Mouse (Mus musculus) adrenal gland, postnatal 14 days (tissue): ENCODE data around the gene A3galt2. TPM values are rescaled to one million over a fixed set of nuclear protein-coding genes. Genes with fewer than 3 reads are reported as not detected.
A peak's percentile ranks its signal among the peaks of the same experiment; 100 is the strongest.

Source experiments
- DNase-seq: peaks from one replicate; pipeline ENCODE4 v3.0.0; 2021; ENCODE audit warnings: mixed read lengths
- total RNA-seq: library from RNA; stranded (reverse); gene quantifications from 2 replicates; pipeline ENCODE4 v1.2.3, GENCODE M21; 2021

The A3galt2 gene
- total RNA-seq, 1 experiment from 2014 or later: 0.26 TPM

- peak; percentile 84 for DNase-seq
Measured at GRCm38 (mm10) chr4:128727721-128728430, 27.3 kb upstream of the A3galt2 start.

DNA sequence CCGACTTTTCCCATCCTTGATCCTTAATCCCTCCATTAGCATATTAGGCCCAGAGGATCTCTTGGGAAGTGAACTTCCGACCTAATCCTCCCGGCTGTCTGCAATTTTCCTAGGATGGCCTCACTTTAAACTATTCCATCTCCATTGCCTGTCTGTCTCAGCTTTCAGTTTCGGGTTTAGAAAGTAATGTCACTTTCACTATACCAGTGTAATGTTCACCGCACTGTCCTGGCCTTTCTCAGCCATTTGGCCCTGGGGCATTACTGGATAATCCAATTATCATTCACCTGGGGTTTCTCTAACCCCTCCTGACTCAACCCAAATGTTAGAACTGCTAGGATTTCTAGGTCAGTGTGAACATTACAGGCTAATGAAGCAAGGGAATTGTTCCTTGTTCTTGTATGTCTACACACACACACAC, 26.7 kb upstream of the A3galt2 start:
- no peak for DNase-seq

- no peak for DNase-seq
Measured at GRCm38 (mm10) chr4:128729033-128729708, 26.0 kb upstream of the A3galt2 start.

DNA sequence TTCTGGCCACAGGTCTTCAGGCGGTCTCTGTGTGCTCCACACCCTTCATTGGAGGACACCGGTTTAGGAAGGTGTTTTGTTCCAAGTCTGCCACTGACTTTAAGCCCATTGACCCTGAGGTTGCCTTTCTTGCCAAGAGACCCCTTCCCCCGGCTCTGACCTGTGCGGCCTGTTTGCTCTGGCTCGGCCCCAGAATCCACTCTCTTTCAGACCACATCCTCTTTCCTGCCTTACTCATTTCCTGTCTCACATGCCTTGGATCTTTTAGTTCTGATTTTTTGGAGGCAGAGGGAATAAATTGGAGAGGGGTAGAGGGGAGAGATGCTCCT, 25.5 kb upstream of the A3galt2 start:
- peak; percentile 61 for DNase-seq

DNA sequence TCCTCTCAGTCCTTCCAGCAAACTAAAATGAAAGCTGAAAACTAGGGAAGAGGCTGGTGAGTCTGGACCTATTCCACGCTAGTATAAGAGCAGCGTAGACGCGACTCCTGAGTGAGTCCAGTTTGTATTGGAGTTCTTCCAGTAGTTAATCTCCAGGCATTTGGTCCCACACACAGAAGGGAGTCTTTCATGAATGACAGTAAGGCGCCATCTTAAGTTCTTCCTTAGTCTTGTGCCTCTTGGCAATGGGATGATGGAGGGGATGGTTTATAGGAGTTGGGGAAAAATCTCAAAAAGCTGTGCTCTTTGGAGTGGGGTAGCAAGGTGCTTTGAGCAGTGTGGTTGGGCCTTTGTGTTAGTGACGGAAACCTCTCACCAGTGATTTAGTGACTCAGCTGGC, 24.9 kb upstream of the A3galt2 start:
- no peak for DNase-seq

DNA sequence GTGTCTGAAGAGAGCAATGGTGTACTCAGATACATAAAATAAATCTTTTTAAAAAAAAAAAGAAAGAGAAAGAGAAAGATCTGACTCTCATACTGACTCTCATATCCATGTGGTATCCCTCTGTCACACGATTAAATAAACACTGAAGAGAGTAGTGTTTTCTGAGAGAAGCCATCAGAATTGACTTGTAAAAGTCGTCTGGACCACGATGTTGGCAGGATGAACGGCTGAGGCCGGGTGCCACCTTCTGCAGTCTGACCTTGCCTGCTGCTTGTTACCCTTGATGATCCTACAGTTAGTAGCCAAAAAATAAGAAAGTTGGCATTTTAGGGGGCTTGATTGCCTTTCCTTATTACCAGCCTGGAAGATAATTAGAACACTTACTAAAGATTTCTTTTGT, 22.4 kb upstream of the A3galt2 start:
- no peak for DNase-seq

DNA sequence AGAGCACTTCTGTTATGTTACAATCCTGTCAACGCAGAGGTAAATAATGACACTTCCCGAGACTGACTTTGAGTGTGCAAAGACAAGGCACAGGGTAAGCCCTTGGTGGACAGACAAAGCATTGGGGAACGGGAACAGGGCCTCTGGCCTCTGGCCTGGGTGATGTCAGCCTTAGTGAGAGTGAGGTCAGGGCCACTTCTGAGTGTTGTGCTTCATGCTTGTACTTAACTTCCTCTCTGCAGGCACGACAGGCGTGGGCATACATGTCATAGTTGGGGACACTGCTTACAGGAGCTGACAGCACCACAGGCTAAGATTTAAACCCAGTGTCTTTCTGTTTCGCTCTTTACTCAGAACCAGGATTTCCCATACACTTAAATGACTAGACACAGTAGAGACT, 21.7 kb upstream of the A3galt2 start:
- DNase-seq: peak; percentile 63

DNA sequence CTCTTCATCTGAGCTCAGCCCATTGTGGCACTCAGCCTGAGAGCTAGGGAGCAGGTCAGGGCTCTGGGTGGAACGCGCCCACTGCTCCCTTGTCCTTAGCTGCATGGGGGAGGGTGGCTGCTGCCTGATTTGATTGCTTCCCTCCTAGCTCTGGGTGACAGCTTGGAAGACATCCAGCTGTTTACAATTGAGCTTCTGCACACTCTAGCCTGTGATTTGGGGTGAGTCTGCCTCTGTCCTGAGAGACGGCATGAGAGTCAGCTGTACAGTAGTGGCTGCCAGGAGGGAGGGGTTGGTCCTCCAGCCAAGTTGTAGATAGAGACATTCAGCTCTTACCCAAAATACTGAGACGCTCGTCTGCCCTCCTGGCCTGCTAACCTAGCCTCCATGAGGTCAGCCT, 20.9 kb upstream of the A3galt2 start:
- DNase-seq: peak; percentile 80

- peak; percentile 43 for DNase-seq
Measured at GRCm38 (mm10) chr4:128734721-128735671, 20.2 kb upstream of the A3galt2 start.

GRCm38 (mm10) chr4:128737137-128737589, 18.0 kb upstream of the A3galt2 start:
- no peak for DNase-seq

GRCm38 (mm10) chr4:128737825-128738610, 17.1 kb upstream of the A3galt2 start:
- no peak for DNase-seq

GRCm38 (mm10) chr4:128740878-128741277, 14.3 kb upstream of the A3galt2 start:
- no peak for DNase-seq

DNA sequence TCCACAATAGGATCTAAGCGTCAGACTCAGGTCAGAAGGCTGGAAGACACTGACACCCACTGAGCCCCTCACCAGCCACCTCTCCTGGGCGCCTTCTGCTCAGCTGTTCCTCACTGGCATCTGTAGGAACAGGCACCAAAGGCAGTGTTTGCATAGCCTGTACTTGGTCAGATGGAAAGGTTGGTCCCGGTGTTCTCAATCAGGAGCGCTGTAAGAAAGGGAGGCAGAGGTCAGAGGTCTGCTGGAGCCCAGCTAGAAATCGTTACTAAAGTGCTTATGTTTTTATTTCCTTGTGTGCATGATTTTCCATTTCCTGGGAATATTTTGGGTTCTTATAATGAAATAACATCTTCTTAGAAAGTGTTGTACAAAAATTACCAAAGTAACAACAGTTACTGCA, 13.3 kb upstream of the A3galt2 start:
- DNase-seq: no peak

DNA sequence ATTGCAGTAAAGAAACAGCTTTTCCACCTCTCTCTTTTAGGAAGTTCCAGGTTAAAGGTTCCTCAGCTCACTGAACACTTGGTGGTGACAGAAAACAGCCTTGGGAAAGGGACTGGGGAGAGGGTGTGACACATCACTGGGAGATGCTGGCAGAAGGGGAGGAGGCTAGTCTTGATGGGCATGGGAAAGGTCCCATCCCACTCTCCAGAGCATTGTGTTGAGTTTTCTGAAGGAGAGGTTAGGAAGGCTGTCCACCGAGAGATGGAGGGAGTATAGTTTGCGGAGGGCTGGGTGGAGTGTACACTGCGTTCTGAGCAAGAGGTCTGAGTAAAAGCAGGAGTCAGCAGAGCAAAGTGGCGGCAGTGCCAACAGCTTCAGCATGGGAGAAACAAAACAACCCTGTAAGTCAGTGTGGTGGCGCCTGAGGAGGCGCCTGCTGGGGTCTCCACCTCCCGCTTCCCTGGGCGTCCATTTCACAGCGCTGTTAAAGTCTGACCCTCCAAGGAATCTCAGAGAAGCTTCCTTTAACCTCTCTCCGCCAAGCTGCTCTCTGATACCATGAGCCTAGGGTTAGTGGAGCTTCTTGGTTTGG, 12.7 kb upstream of the A3galt2 start:
- peak; percentile 42 for DNase-seq

- no peak for DNase-seq
Measured at GRCm38 (mm10) chr4:128743031-128743626, 12.0 kb upstream of the A3galt2 start.

DNA sequence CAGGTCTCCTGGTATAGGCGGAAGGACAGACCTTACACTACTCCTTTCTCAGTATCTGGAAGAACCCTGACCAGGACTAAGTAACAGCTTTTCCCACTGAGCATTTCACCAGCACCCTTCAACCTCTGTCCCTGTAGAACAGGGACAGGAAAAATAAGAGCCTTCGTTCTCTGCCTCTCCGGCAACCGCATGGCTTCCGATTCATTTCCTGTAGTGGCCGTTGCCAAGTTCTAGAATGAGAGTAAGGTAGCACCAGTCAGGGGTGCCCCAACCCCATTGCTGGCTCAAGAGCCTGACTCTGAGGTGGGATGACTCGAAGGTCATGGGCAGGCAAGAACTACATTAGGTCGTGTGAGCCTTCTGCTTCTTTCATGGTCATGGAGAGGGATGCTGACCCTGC, 10.0 kb upstream of the A3galt2 start:
- no peak for DNase-seq

DNA sequence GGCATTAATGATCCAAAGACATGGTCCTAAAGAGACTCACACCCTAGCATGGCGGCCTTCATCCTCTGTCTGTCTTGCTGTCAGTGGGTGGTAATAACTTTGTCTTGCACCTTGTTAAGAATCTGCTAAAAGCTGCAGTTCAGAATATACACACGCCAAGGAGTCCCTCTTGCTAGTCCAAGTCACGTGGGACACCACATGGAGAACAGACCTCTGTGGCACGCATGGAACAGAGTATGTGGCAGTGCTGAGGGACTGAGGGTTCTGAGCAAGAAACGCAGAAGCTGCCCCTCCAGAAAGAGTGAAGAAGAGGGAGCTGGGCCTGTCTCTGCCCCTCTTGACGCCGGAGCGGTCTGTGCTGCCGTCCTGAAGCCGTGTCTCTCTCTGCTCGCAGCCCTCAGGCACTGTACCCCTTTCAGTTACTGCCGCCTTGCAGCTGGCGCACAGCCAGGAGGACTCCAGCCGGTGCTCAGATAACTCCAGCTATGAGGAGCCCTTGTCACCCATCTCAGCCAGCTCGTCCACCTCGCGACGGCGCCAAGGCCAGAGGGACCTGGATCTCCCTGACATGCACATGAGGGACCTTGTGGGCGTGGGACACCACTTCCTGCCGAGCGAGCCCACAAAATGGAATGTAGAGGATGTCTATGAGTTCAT, 7.4 kb upstream of the A3galt2 start:
- peak; percentile 73 for DNase-seq

GRCm38 (mm10) chr4:128748309-128748708, 6.9 kb upstream of the A3galt2 start:
- DNase-seq: peak; percentile 80

- DNase-seq: peak; percentile 8
Measured at GRCm38 (mm10) chr4:128751006-128751405, 4.2 kb upstream of the A3galt2 start.

DNA sequence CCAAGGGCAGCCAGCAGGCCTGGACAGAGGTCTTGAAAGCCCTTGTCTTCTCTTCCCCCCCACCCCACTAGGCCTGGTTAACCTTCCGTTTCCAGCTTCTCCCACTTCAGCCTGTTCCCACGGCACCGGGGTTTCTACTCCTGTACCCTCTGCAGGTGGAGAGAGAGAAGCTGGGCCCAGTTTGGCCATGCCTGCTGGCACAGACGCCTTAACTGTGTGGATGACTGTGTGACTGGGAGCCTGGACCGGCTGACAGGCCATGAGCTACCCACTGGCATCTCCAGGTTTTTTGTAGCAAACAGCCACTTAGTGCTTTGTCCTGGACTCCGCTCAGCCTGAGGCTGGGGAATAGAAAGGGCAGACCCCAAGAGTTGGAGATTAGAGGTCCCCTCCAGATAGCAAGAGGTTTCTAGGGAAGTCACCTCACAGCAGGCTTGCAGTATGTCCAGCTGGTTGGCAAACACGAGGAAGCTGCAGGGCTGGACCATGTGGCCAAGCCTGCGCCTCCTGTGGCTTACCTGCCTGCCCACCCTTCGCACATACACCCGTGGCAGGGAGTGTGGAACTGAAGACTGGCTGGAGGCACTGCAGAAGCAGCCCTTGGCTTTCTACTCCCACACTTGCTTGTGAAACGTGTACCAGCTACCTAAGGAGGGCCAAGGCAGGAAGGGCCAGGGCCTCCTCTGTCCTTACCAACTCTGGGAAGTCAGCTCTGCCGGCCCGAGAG, 3.0 kb upstream of the A3galt2 start:
- peak; percentile 2 for DNase-seq
